Mouse (Mus musculus) embryonic fibroblast, embryonic 13.5 days (primary cell): ENCODE measurements at regions not wholly inside any gene's neighbourhood (a gene's known extent, or its start where the extent isn't known, plus 50 kb on each side); places are given as distances from the start of the nearest gene placed in this dataset.

Source experiments
- CTCF ChIP-seq: IDR thresholded peaks from 2 replicates; pipeline ENCODE4 v1.5.1; 2011; ENCODE audit warnings: mild to moderate bottlenecking, control low read depth, low read length, moderate library complexity, borderline replicate concordance; ENCODE audit not compliant: insufficient read depth
- POLR2A ChIP-seq: IDR thresholded peaks from 2 replicates; pipeline ENCODE4 v1.6.1; 2011; ENCODE audit warnings: low read depth, mild to moderate bottlenecking, control low read depth, low read length, moderate library complexity

DNA sequence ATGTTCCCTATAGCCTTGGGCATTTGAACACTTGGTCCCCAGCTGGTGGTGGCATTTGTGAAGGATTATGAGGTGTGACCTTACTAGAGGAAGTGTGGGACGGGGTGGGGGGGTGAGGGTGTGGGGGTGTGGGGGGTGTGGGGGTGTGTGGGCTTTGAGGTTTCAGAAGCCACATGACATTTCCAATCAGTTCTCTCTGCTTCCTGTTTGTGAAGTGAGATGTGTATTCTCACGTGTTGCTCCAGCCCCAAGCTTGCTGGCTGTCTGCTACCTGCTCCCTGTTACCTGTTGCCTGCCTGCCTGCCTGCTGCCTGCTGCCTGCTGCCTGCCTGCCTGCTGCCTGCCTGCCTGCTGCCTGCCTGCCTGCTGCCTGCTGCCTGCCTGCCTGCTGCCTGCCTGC lies 90.6 kb upstream of the Hmcn1 start:
- TF ChIP-seq POLR2A (no peak), CTCF (no peak)
